In the genomic region with DNA sequence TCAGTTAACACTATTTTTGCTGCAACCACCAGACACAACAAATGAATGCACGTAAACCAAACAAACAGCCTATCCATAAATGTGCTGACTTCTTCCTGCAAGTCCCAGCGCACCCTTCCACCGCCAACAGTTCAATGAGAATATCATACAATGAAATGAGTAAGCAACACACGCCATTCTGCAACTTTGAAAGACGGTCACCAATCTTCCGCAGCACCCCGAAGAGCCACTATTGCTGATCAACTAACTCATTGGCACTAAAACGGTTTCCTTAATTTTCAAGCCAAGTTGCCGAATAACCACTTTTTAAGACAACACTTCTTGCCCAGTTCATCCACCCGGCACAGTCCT, we compare ENCODE assay signal across 8 mouse cellular contexts. TPM values are rescaled to one million over a fixed set of nuclear protein-coding genes. Genes with fewer than 3 reads are reported as not detected.
A peak's percentile ranks its signal among the peaks of the same experiment; 100 is the strongest.
DNase-seq lines count a peak whose midpoint lies in the region; ATAC-seq and TF ChIP-seq lines count a peak whose summit lies in the region.

No protein-coding gene starts in this region.

- H3K9ac ChIP-seq in intestine, embryonic 16.5 days (ENCODE audit: low read depth, low read length): peak overlapping the region; percentile 88
- H3K9ac ChIP-seq in midbrain, embryonic 13.5 days (replicated peaks): peak overlapping the region; percentile 98

- no peak for DNase-seq in layer of hippocampus, adult 2 months (ENCODE audit: low spot score in 2 of 2)
- DNase-seq in layer of hippocampus, adult 8-10 months (ENCODE audit: low spot score in 2 of 2): no peak
- DNase-seq in NIH3T3 (ENCODE audit: low read depth): peak; percentile 39
- DNase-seq in gastrocnemius, postnatal 14 days: no peak
- DNase-seq in adrenal gland, adult (ENCODE audit: inconsistent age in 2 of 2, low spot score in 1 of 2): no peak

- peak overlapping the region; percentile 99 for H3K27ac ChIP-seq in layer of hippocampus, adult 2 months
- H3K27ac ChIP-seq in intestine, embryonic 16.5 days (ENCODE audit: low read length): peak overlapping the region; percentile 99
- H3K27ac ChIP-seq in midbrain, embryonic 13.5 days: peak overlapping the region; percentile 99

- no peak for TF ChIP-seq CTCF in layer of hippocampus, adult 2 months (conservative IDR thresholded peaks at IDR 0.05)

- peak overlapping the region; percentile 98 for H3K4me3 ChIP-seq in layer of hippocampus, adult 2 months
- peak overlapping the region; percentile 98 for H3K4me3 ChIP-seq in intestine, embryonic 16.5 days (ENCODE audit: low read length)
- peak overlapping the region; percentile 97 for H3K4me3 ChIP-seq in midbrain, embryonic 13.5 days (replicated peaks)

- peak; percentile 31; the same call in 1 of the 2 replicates for ATAC-seq in erythroid progenitor cell, adult 5-6 weeks (replicated peaks; ENCODE audit: low FRiP score, poor library complexity, severe bottlenecking)
- no peak for ATAC-seq in intestine, embryonic 16.5 days
- no peak for ATAC-seq in midbrain, embryonic 13.5 days

- no peaks in the 10 kb centered on the region for H3K27me3 ChIP-seq in intestine, embryonic 16.5 days (replicated peaks; ENCODE audit: control insufficient read depth, insufficient read depth, low read length)
- no peaks in the 10 kb centered on the region for H3K27me3 ChIP-seq in midbrain, embryonic 13.5 days

- no peaks in the 10 kb centered on the region for H3K9me3 ChIP-seq in intestine, embryonic 16.5 days (ENCODE audit: control insufficient read depth, low read length)
- no peaks in the 10 kb centered on the region for H3K9me3 ChIP-seq in midbrain, embryonic 13.5 days

- peak overlapping the region; percentile 70 for H3K4me2 ChIP-seq in intestine, embryonic 16.5 days (ENCODE audit: low read depth, low read length)
- H3K4me2 ChIP-seq in midbrain, embryonic 13.5 days (replicated peaks): peak overlapping the region; percentile 88

- no peaks in the 10 kb centered on the region for H3K36me3 ChIP-seq in intestine, embryonic 16.5 days (ENCODE audit: control insufficient read depth, insufficient read depth, low read length)
- no peaks in the 10 kb centered on the region for H3K36me3 ChIP-seq in midbrain, embryonic 13.5 days

- intact Hi-C loops in gastrocnemius, postnatal 14 days (cut with DNase I; ENCODE audit: low total_unique reads): no loop called here

- WGBS in intestine, embryonic 16.5 days: under 1% methylated on average over 10 of the region's 10 CpGs
- under 1% methylated on average over 10 of the region's 10 CpGs for WGBS in midbrain, embryonic 13.5 days

- H3K4me1 ChIP-seq in intestine, embryonic 16.5 days (ENCODE audit: control insufficient read depth, insufficient read depth, low read length): peaks cover 9% of the 10 kb centered on the region
- peaks cover 23% of the 10 kb centered on the region for H3K4me1 ChIP-seq in midbrain, embryonic 13.5 days (replicated peaks)

RNA-seq across cellular contexts. Expression of gene Kmt2c, which starts 1.2 kb away (rescaled TPM):
- total RNA-seq in layer of hippocampus, adult 2 months (2021): 10 to 100 TPM; 79.3 to 89.9 TPM
- total RNA-seq in layer of hippocampus, adult 8-10 months (2022): 10 to 100 TPM; 68.4 to 91.8 (median 77.2) TPM
- 133 and 153 TPM in 2 replicates for total RNA-seq in erythroid progenitor cell, adult 5-6 weeks (2015; ENCODE audit: low replicate concordance)
- 153 and 179 TPM in 2 replicates for total RNA-seq in erythroid progenitor cell, adult 5-6 weeks (2017; ENCODE audit: low replicate concordance)
- polyA plus RNA-seq in intestine, embryonic 16.5 days (2015; fragmentation: Nextera tagmentation; extraction: Ambion mirVana): 8.1 and 9.0 TPM in 2 replicates
- polyA plus RNA-seq in midbrain, embryonic 13.5 days (2015; fragmentation: Nextera tagmentation; extraction: Ambion mirVana): 23.4 and 23.5 TPM in 2 replicates
- total RNA-seq in gastrocnemius, postnatal 14 days (2021): 10 to 100 TPM; 24.9 to 27.6 TPM

RNA-seq across cellular contexts. Expression of gene Cct8l1, which starts 18.5 kb away (rescaled TPM):
- total RNA-seq in layer of hippocampus, adult 2 months (2021): under 1 TPM; 0.25 to 0.49 TPM
- under 1 TPM; 0.23 to 0.61 (median 0.36) TPM for total RNA-seq in layer of hippocampus, adult 8-10 months (2022)
- not detected in 2 replicates for total RNA-seq in erythroid progenitor cell, adult 5-6 weeks (2015; ENCODE audit: low replicate concordance)
- not detected in 2 replicates for total RNA-seq in erythroid progenitor cell, adult 5-6 weeks (2017; ENCODE audit: low replicate concordance)
- polyA plus RNA-seq in intestine, embryonic 16.5 days (2015; fragmentation: Nextera tagmentation; extraction: Ambion mirVana): not detected in 2 replicates
- polyA plus RNA-seq in midbrain, embryonic 13.5 days (2015; fragmentation: Nextera tagmentation; extraction: Ambion mirVana): 0.10 and 0.11 TPM in 2 replicates
- not detected for total RNA-seq in gastrocnemius, postnatal 14 days (2021)
